In genomic region chr9:27191501-27191981, GRCm38 (mm10) we compare ENCODE assay signal across 8 mouse cellular contexts. TPM values are rescaled to one million over a fixed set of nuclear protein-coding genes. Genes with fewer than 3 reads are reported as not detected.
A peak's percentile ranks its signal among the peaks of the same experiment; 100 is the strongest.
DNase-seq lines count a peak whose midpoint lies in the region; ATAC-seq and TF ChIP-seq lines count a peak whose summit lies in the region.

No protein-coding gene starts in this region.

- H3K27ac ChIP-seq in heart, adult 2 months, result peak overlapping the region; percentile 93
- H3K27ac ChIP-seq in heart, embryonic 11.5 days (ENCODE audit: low read depth, low read length), result peak overlapping the region; percentile 86
- peak overlapping the region; percentile 78 for H3K27ac ChIP-seq in kidney, embryonic 15.5 days
- no peak overlapping the region for H3K27ac ChIP-seq in testis, adult 2 months (ENCODE audit: control insufficient read depth, insufficient read depth, low read depth, low read length)

- TF ChIP-seq POLR2A in heart, adult 2 months (IDR thresholded peaks at IDR 0.05; ENCODE audit: insufficient read depth, low read depth, low read length), result no peak; the same call in 1 of the 2 replicates
- TF ChIP-seq POLR2A in testis, adult 2 months (IDR thresholded peaks at IDR 0.05; ENCODE audit: control insufficient read depth, low read depth, low read length), result no peak

- peak; percentile 56 for ATAC-seq in heart, embryonic 11.5 days (replicated peaks; ENCODE audit: insufficient number of reproducible peaks, low FRiP score, low TSS enrichment)
- ATAC-seq in kidney, embryonic 15.5 days (replicated peaks; ENCODE audit: low FRiP score), result peak; percentile 67

- peaks cover 13% of the 10 kb centered on the region for H3K4me1 ChIP-seq in heart, adult 2 months (ENCODE audit: control insufficient read depth, insufficient read depth, low read length)
- peaks cover 13% of the 10 kb centered on the region for H3K4me1 ChIP-seq in heart, embryonic 11.5 days (ENCODE audit: control insufficient read depth, insufficient read depth, low read length)
- peaks cover 25% of the 10 kb centered on the region for H3K4me1 ChIP-seq in kidney, embryonic 15.5 days
- peaks cover 9% of the 10 kb centered on the region for H3K4me1 ChIP-seq in testis, adult 2 months (ENCODE audit: control insufficient read depth, insufficient read depth, low read length)

- H3K4me2 ChIP-seq in heart, embryonic 11.5 days, result peak overlapping the region; percentile 64
- peak overlapping the region; percentile 58 for H3K4me2 ChIP-seq in kidney, embryonic 15.5 days

- TF ChIP-seq CTCF in heart, adult 2 months (IDR thresholded peaks at IDR 0.05), result no peak
- TF ChIP-seq CTCF in testis, adult 2 months (IDR thresholded peaks at IDR 0.05; ENCODE audit: control insufficient read depth, insufficient read depth, insufficient replicate concordance, low read depth, low read length), result no peak

- no peaks in the 10 kb centered on the region for H3K9me3 ChIP-seq in heart, embryonic 11.5 days (replicated peaks; ENCODE audit: control insufficient read depth, low read length)
- no peaks in the 10 kb centered on the region for H3K9me3 ChIP-seq in kidney, embryonic 15.5 days (replicated peaks)

- H3K9ac ChIP-seq in heart, adult 2 months (ENCODE audit: low read depth, low read length), result peak overlapping the region; percentile 49
- H3K9ac ChIP-seq in heart, embryonic 11.5 days (ENCODE audit: low read depth, low read length), result peak overlapping the region; percentile 58
- 0 out of 2 replicates have a peak overlapping the region, but pooled peaks have one; percentile 6 for H3K9ac ChIP-seq in kidney, embryonic 15.5 days

- H3K27me3 ChIP-seq in heart, adult 2 months (ENCODE audit: control insufficient read depth, insufficient read depth, low read length), result no peaks in the 10 kb centered on the region
- H3K27me3 ChIP-seq in heart, embryonic 11.5 days (ENCODE audit: control insufficient read depth, insufficient read depth, low read length), result no peaks in the 10 kb centered on the region
- no peaks in the 10 kb centered on the region for H3K27me3 ChIP-seq in kidney, embryonic 15.5 days
- H3K27me3 ChIP-seq in testis, adult 2 months (ENCODE audit: control insufficient read depth, insufficient read depth, low read length), result no peaks in the 10 kb centered on the region

- no peaks in the 10 kb centered on the region for H3K36me3 ChIP-seq in heart, adult 2 months (ENCODE audit: control insufficient read depth, insufficient read depth, low read length)
- no peaks in the 10 kb centered on the region for H3K36me3 ChIP-seq in heart, embryonic 11.5 days (ENCODE audit: control insufficient read depth, insufficient read depth, low read length)
- H3K36me3 ChIP-seq in kidney, embryonic 15.5 days, result no peaks in the 10 kb centered on the region
- H3K36me3 ChIP-seq in testis, adult 2 months (ENCODE audit: control insufficient read depth, insufficient read depth, low read length), result no peaks in the 10 kb centered on the region

- intact Hi-C loops in heart, adult 2 months (cut with DNase I), result loop anchor here (5.0 kb wide), 1 partner anchor 106 kb away; the partner anchor contains the start of gene Igsf9b

- peak overlapping the region; percentile 36 for H3K4me3 ChIP-seq in heart, adult 2 months
- peak overlapping the region; percentile 20; the same call in 1 of the 2 replicates for H3K4me3 ChIP-seq in heart, embryonic 11.5 days (ENCODE audit: low read depth, low read length)
- H3K4me3 ChIP-seq in kidney, embryonic 15.5 days (replicated peaks), result peak overlapping the region; percentile 26
- peak overlapping the region; percentile 26; the same call in 1 of the 2 replicates for H3K4me3 ChIP-seq in testis, adult 2 months (ENCODE audit: control insufficient read depth, low read depth, low read length)

- H3K79me2 ChIP-seq in heart, adult 2 months (replicated peaks; ENCODE audit: control insufficient read depth, insufficient read depth, low read length), result no peaks in the 10 kb centered on the region

- 2% methylated on average over 7 of the region's 7 CpGs for WGBS in heart, adult 2 months
- WGBS in heart, embryonic 11.5 days (ENCODE audit: insufficient replicate concordance), result 2% methylated on average over 7 of the region's 7 CpGs
- WGBS in kidney, embryonic 15.5 days, result 3% methylated on average over 7 of the region's 7 CpGs

- peak; percentile 71 to 82 for DNase-seq in heart, adult 2 months
- no peak for DNase-seq in heart, adult 8-10 months (ENCODE audit: low spot score)
- DNase-seq in cerebellum, postnatal 36 days, result peak; percentile 71 to 72
- peak; percentile 73 for DNase-seq in lung, postnatal 36 days
- no peak for DNase-seq in right cerebral cortex, adult 2 months (ENCODE audit: low spot score in 2 of 2)

- TF ChIP-seq EP300 in heart, adult 2 months (IDR thresholded peaks at IDR 0.05; ENCODE audit: insufficient read depth, low read depth, low read length), result no peak; the same call in 1 of the 2 replicates

RNA-seq across cellular contexts. Expression of gene Jam3, which starts 36.3 kb away (rescaled TPM):
- 10 to 100 TPM; 14.1 to 14.2 TPM for total RNA-seq in heart, adult 2 months (2021)
- polyA plus RNA-seq in heart, adult 2 months (2012; rRNA removed), result 18.9 and 30.5 TPM in 2 replicates
- 10 to 100 TPM; 13.0 to 21.8 (median 14.9) TPM for total RNA-seq in heart, adult 8-10 months (2022)
- 50.1 and 56.1 TPM in 2 replicates for polyA plus RNA-seq in heart, embryonic 11.5 days (2014; fragmentation: Nextera tagmentation; extraction: Ambion mirVana)
- 82.3 and 83.1 TPM in 2 replicates for polyA plus RNA-seq in kidney, embryonic 15.5 days (2015; fragmentation: Nextera tagmentation; extraction: Ambion mirVana)
- 30.0 and 34.1 TPM in 2 replicates for polyA plus RNA-seq in testis, adult 2 months (2012; rRNA removed)

Comparison
In these comparisons a context has a peak if more than half of its experiments do, and no peak if none do; other contexts are left out.
1. DNase-seq: peak in heart, adult 2 months (2 of 2), cerebellum, postnatal 36 days (2 of 2) and lung, postnatal 36 days (single experiment); none in heart, adult 8-10 months (single experiment) and right cerebral cortex, adult 2 months (0 of 2).
2. H3K9ac ChIP-seq: peak in every context shown above with its lines; median percentile 58 in heart, embryonic 11.5 days; 49 in heart, adult 2 months; 6 in kidney, embryonic 15.5 days.
3. Peak in every context shown above with its lines, with median percentiles within 50 percentile points of each other: H3K4me3 ChIP-seq.